Mouse (Mus musculus) thymus, adult 2 months (tissue): ENCODE data around the gene Kcnh5. TPM values are rescaled to one million over a fixed set of nuclear protein-coding genes. Genes with fewer than 3 reads are reported as not detected.

Experiments used
- DNase-seq: peaks from one replicate; pipeline ENCODE4 v3.0.0; 2021
- H3K27ac ChIP-seq: fragments of 200-500 bp; 2 replicates; pipeline ENCODE4 v1.5.1; 2012; ENCODE audit warnings: low read length, control low read depth; ENCODE audit not compliant: control insufficient read depth, insufficient read depth
- H3K27me3 ChIP-seq: fragments of 200-500 bp; 2 replicates; pipeline ENCODE4 v1.6.1; 2012; ENCODE audit warnings: mild to moderate bottlenecking, low read length, moderate library complexity, mixed read lengths; ENCODE audit not compliant: control insufficient read depth, insufficient read depth
- H3K36me3 ChIP-seq: fragments of 200-500 bp; 2 replicates; pipeline ENCODE4 v1.6.1; 2012; ENCODE audit warnings: mild to moderate bottlenecking, low read length, moderate library complexity; ENCODE audit not compliant: control insufficient read depth, insufficient read depth
- H3K4me1 ChIP-seq: fragments of 200-500 bp; replicated peaks from 2 replicates; pipeline ENCODE4 v1.6.1; 2012; ENCODE audit warnings: low read length; ENCODE audit not compliant: control insufficient read depth, insufficient read depth
- H3K4me3 ChIP-seq: fragments of 200-500 bp; 2 replicates; pipeline ENCODE4 v1.5.1; 2012; ENCODE audit warnings: mild to moderate bottlenecking, low read length, control low read depth, moderate library complexity; ENCODE audit not compliant: control insufficient read depth, insufficient read depth
- CTCF ChIP-seq: fragments of 200-500 bp; IDR thresholded peaks from 2 replicates; pipeline ENCODE4 v1.5.1; 2012; ENCODE audit warnings: mild to moderate bottlenecking, control low read depth, low read length, moderate library complexity, borderline replicate concordance; ENCODE audit not compliant: control insufficient read depth, poor library complexity, insufficient read depth; ENCODE audit errors: extremely low read depth
- POLR2A ChIP-seq: fragments of 200-500 bp; IDR thresholded peaks from 2 replicates; pipeline ENCODE4 v1.6.1; 2012; ENCODE audit warnings: mild to moderate bottlenecking, low read length, control low read depth, moderate library complexity; ENCODE audit not compliant: control insufficient read depth, poor library complexity, insufficient read depth; ENCODE audit errors: extremely low read depth
- WGBS: fragments of 180-500 bp; shearing (Covaris S2); methylation state at CpG from one replicate; pipeline ENCODE4 v1.1.7; 2018; 5-methylcytosine and 5-hydroxymethylcytosine counted together
- polyA plus RNA-seq: library from polyadenylated mRNA; depleted of rRNA; stranded (reverse); fragments of >200 nt; gene quantifications from 2 replicates; pipeline ENCODE4 v1.2.3, GENCODE M21; 2012

The Kcnh5 gene
- polyA plus RNA-seq, 1 experiment = not detected

- Histone ChIP-seq H3K27ac (no peak overlapping the region), H3K27me3 (no peaks in the 10 kb centered on the region), H3K36me3 (no peaks in the 10 kb centered on the region), H3K4me1 (no peaks in the 10 kb centered on the region), H3K4me3 (no peak overlapping the region)
- no peak for TF ChIP-seq POLR2A
- TF ChIP-seq CTCF = no peak
- DNase-seq = no peak
- 71% methylated on average over 5 of the region's 5 CpGs for WGBS
Observed at GRCm38 (mm10) chr12:75077175-75077574, 100.0 kb downstream of the Kcnh5 start.

GRCm38 (mm10) chr12:75071043-75071442, 106.1 kb downstream of the Kcnh5 start:
- Histone ChIP-seq H3K4me1 (no peaks in the 10 kb centered on the region), H3K27ac (no peak overlapping the region), H3K4me3 (no peak overlapping the region), H3K36me3 (no peaks in the 10 kb centered on the region), H3K27me3 (no peaks in the 10 kb centered on the region)
- no peak for DNase-seq
- no peak for TF ChIP-seq CTCF
- TF ChIP-seq POLR2A = no peak
- 98% methylated on average over 2 of the region's 2 CpGs for WGBS

- DNase-seq = no peak
- no peaks in the 10 kb centered on the region for H3K4me1 ChIP-seq
- H3K27ac ChIP-seq = no peak overlapping the region
- no peaks in the 10 kb centered on the region for H3K36me3 ChIP-seq
- no peaks in the 10 kb centered on the region for H3K27me3 ChIP-seq
- H3K4me3 ChIP-seq = no peak overlapping the region
- TF ChIP-seq CTCF = no peak
- no peak for TF ChIP-seq POLR2A
Observed at GRCm38 (mm10) chr12:75062571-75062970, 114.6 kb downstream of the Kcnh5 start.

- WGBS = 93% methylated on average over 4 of the region's 4 CpGs
Observed at GRCm38 (mm10) chr12:75061731-75062130, 115.4 kb downstream of the Kcnh5 start.

GRCm38 (mm10) chr12:75053731-75054130, 123.4 kb downstream of the Kcnh5 start:
- no peaks in the 10 kb centered on the region for H3K27me3 ChIP-seq
- H3K4me3 ChIP-seq = no peak overlapping the region
- 71% methylated on average over 1 of the region's 1 CpGs for whole genome bisulfite sequencing
- TF ChIP-seq POLR2A = no peak
- no peak for TF ChIP-seq CTCF
- no peak for DNase-seq
- no peaks in the 10 kb centered on the region for H3K4me1 ChIP-seq
- no peaks in the 10 kb centered on the region for H3K36me3 ChIP-seq
- no peak overlapping the region for H3K27ac ChIP-seq

More at GRCm38 (mm10) chr12:75061731-75062130, 115.4 kb downstream of the Kcnh5 start:
- H3K4me1 ChIP-seq = no peaks in the 10 kb centered on the region
- no peak overlapping the region for H3K27ac ChIP-seq
- no peaks in the 10 kb centered on the region for H3K36me3 ChIP-seq
- no peaks in the 10 kb centered on the region for H3K27me3 ChIP-seq
- no peak overlapping the region for H3K4me3 ChIP-seq
- TF ChIP-seq CTCF (no peak), POLR2A (no peak)
- no peak for DNase-seq

- Histone ChIP-seq H3K4me3 (no peak overlapping the region), H3K27ac (no peak overlapping the region), H3K4me1 (no peaks in the 10 kb centered on the region), H3K36me3 (no peaks in the 10 kb centered on the region), H3K27me3 (no peaks in the 10 kb centered on the region)
- TF ChIP-seq CTCF (no peak), POLR2A (no peak)
- 84% methylated on average over 5 of the region's 5 CpGs for WGBS
- DNase-seq = no peak
Observed at GRCm38 (mm10) chr12:75036694-75037093, 140.4 kb downstream of the Kcnh5 start.

GRCm38 (mm10) chr12:75031970-75032864, 144.9 kb downstream of the Kcnh5 start:
- Histone ChIP-seq H3K36me3 (no peaks in the 10 kb centered on the region), H3K27ac (no peak overlapping the region), H3K4me3 (no peak overlapping the region), H3K4me1 (no peaks in the 10 kb centered on the region), H3K27me3 (no peaks in the 10 kb centered on the region)
- no peak for DNase-seq
- 94% methylated on average over 8 of the region's 8 CpGs for WGBS
- TF ChIP-seq POLR2A = no peak
- no peak for TF ChIP-seq CTCF
